Mouse (Mus musculus) E14TG2a.4 (cell line): ENCODE data around the gene 1700001P01Rik.

ENCODE experiments used
- CTCF ChIP-seq: conservative IDR thresholded peaks from 2 replicates; pipeline ENCODE4 v1.5.1; 2014; ENCODE audit warnings: low read length
- NANOG ChIP-seq: IDR thresholded peaks from 2 replicates; pipeline ENCODE4 v1.6.1; 2014; ENCODE audit warnings: borderline replicate concordance, low read length, mixed read lengths
- POU5F1 ChIP-seq: IDR thresholded peaks from 2 replicates; pipeline ENCODE4 v1.6.1; 2014; ENCODE audit warnings: low read length, borderline replicate concordance

DNA sequence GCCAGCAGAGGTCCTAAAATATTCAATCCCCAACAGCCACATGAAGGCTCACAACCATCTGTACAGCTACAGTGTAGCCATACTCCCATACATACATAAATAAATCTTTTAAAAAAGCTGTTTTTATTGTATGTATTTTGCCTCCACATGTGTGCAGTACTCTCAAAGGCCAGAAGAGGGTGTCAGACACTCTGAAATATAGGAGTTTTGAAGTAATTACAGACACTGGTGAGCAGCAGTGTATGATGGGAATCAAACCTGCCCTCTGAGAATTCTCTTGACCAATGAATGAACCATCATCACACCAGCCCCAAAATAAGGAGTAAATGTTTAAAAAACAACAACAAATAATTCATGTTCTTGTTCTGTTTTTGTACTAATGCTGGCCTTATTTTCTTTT is 14.1 kb downstream of the 1700001P01Rik start:
- TF ChIP-seq CTCF (peak; percentile 63), POU5F1 (no peak), NANOG (no peak)
